Mouse (Mus musculus) spleen, postnatal 4 days (tissue): ENCODE measurements around the gene Tmbim4.

ENCODE experiments used
- DNase-seq, 2 experiments: peaks; one replicate each; pipeline ENCODE4 v3.0.0; 2022; ENCODE audit warnings: low spot score in 2 of 2

Tmbim4 gene

DNA sequence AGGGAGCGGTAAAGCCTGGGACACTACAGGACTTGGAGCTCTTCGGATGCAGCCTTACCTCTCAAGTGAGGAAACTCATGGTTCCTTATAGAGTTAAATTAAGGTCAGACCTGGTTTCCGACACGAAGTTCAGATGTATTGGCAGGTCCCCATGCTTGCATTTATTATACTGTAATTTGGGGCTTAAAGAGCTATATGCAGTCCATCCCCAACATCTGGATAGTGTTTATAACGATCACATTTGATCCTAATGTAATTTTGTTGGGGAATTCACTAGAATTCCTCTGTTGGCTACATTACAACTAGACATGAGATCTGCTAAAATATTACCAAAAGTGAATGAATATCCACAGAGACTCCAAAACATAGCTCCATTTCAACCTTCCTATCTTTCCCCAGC is 44.3 kb downstream of the Tmbim4 start:
- no peak for DNase-seq

- peak in 1 of 2 experiments; percentile 33 for DNase-seq
Measured at GRCm38 (mm10) chr10:120246994-120247750, 45.8 kb downstream of the Tmbim4 start.

GRCm38 (mm10) chr10:120250911-120251683 is 49.7 kb downstream of the Tmbim4 start:
- DNase-seq = no peak

- DNase-seq = no peak
Measured at GRCm38 (mm10) chr10:120251791-120252190, 50.4 kb downstream of the Tmbim4 start.

- DNase-seq = no peak
Measured at GRCm38 (mm10) chr10:120252800-120253199, 51.4 kb downstream of the Tmbim4 start.

- no peak for DNase-seq
Measured at GRCm38 (mm10) chr10:120257231-120257630, 55.8 kb downstream of the Tmbim4 start.

- DNase-seq = no peak
Measured at GRCm38 (mm10) chr10:120267790-120268189, 66.4 kb downstream of the Tmbim4 start.

DNA sequence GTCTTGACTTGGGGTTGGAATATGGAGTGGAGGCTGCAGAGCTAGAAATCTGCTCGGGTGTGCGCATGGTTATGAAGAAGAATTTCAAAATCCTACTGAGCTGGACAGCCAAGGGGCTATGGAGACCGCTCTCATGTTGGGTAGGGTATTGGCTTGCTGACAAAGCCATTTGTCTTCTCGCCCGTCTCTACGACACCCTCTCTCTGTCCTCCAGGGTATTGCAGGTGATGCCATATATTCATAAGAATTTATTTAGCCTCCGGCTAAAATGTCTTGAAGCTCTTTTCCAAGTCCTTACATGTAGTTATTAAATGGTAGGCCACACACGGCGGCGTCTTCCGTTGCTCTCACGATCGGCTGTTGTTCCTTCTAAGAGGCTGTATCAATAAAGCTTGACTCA is 68.6 kb downstream of the Tmbim4 start:
- DNase-seq = no peak

GRCm38 (mm10) chr10:120270777-120271176 is 69.4 kb downstream of the Tmbim4 start:
- DNase-seq = peak; percentile 58 to 84

DNA sequence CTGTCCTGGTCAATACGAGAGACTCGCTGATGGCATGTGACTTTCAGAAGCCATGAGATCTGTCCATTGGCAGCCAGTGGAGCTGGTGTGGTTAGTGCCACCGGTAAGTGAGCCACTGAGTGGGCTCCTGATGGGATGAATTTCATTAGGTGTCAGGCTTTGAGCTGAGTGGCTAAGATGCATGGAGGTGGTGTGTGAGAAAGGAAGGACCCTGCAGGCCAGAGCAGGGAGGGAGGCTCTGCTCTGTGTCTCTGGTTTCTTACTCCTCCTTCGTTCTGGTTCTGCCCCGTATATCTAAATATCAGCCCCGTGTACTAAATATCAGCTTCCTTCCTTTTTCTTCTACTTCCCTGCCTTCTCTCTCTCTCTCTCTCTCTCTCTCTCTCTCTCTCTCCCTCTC is 69.9 kb downstream of the Tmbim4 start:
- DNase-seq = no peak

GRCm38 (mm10) chr10:120271879-120272269 is 70.5 kb downstream of the Tmbim4 start:
- no peak for DNase-seq

DNA sequence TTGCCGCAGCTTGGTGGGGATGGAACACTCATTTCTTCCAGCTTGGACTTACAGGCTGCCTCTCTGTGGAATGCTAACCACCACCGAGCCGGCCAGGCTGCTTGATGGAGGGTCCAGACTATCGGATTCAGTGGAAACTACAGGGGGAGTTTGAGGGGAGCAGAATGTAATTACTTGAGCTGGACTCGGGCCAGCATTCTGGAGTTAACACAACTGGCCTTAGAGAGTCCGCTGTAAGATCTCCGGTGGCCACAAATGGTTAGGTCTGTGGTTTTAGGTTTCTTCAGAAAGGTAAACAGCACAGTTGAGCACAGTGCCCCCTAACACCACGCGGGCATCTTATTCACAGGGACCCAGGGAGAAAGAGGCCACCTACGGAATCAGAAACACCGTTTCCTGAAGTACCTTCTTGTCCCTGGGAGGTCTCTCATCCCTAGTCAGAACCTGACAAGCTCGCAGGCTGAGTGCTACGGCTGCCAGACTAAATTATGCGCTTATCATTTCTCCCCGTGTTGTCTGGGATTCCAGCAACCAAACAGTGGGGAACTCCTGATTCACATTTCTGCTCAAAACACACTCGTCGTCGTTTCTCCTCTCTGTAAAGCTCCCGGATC is 71.0 kb downstream of the Tmbim4 start:
- DNase-seq = no peak

DNA sequence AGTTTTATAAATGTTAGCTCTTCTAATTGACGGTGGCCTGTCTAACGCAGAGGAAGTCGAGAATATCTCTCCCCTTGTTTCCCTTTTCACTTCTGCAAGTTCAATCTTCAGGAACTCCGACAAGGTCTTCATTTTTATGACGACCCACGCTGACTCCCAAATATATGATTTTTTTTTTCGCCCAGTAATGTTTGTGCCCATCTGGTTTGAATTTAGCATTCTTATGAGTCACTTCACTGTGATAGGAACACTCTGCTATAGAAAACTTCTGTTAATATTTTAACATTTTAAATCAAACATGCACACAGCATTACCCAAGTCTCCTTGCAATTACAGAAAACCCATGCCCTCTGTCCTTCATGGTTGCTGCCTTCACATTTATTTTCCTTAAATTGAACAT is 71.9 kb downstream of the Tmbim4 start:
- no peak for DNase-seq
